Mouse (Mus musculus): Measurements from ENCODE around the gene Clcn2. TPM values are rescaled to one million over a fixed set of nuclear protein-coding genes. Genes with fewer than 3 reads are reported as not detected.
"Not testable (repeated sequence)": the region's sequence is repeated elsewhere in the genome, so short reads cannot be mapped to it uniquely, and the experiment has no call there.

The Clcn2 gene
- polyA plus RNA-seq, 1 experiment, result 87.7 TPM

- DNase-seq (ENCODE audit: low read depth, low spot score), result no peak
- under 1% methylated on average over 76 of the region's 78 CpGs for WGBS
Measured at GRCm38 (mm10) chr16:20672965-20673705, 44.4 kb downstream of the Clcn2 start.

GRCm38 (mm10) chr16:20672500-20672902 is 45.0 kb downstream of the Clcn2 start:
- WGBS, result under 1% methylated on average over 38 of the region's 38 CpGs
- peak; percentile 72 for DNase-seq (ENCODE audit: low read depth, low spot score)

- 9% methylated on average over 6 of the region's 6 CpGs for WGBS
- no peak for DNase-seq (ENCODE audit: low read depth, low spot score)
Measured at GRCm38 (mm10) chr16:20671886-20672285, 45.7 kb downstream of the Clcn2 start.

- no peak for DNase-seq (ENCODE audit: low read depth, low spot score)
- WGBS, result 84% methylated on average over 3 of the region's 3 CpGs
Measured at GRCm38 (mm10) chr16:20670291-20670690, 47.3 kb downstream of the Clcn2 start.

GRCm38 (mm10) chr16:20668013-20668412 is 49.5 kb downstream of the Clcn2 start, which contains the start of gene Eif4g1:
TSS of gene Eif4g1 (plus strand) at chr16:20668313.
- 97% methylated on average over 6 of the region's 6 CpGs for WGBS
- DNase-seq (ENCODE audit: low read depth, low spot score), result not testable (repeated sequence)

GRCm38 (mm10) chr16:20657661-20658060 is 59.9 kb downstream of the Clcn2 start:
- DNase-seq (ENCODE audit: low read depth, low spot score), result no peak
- 83% methylated on average over 4 of the region's 4 CpGs for WGBS

GRCm38 (mm10) chr16:20653315-20653714 is 64.2 kb downstream of the Clcn2 start:
- 44% methylated on average over 2 of the region's 2 CpGs for WGBS
- no peak for DNase-seq (ENCODE audit: low read depth, low spot score)

Other genes starting within 250 kb of the Clcn2 start
- 28.8 and 30.9 TPM in 2 replicates for gene Eif2b5, start 218.9 kb downstream of the Clcn2 start, polyA plus RNA-seq (2012; rRNA removed)
- 18.4 and 32.2 TPM in 2 replicates for gene Dvl3, start 200.8 kb downstream of the Clcn2 start, polyA plus RNA-seq (2012; rRNA removed)
- 553 and 587 TPM in 2 replicates for gene Ap2m1, start 182.3 kb downstream of the Clcn2 start, polyA plus RNA-seq (2012; rRNA removed)
- 35.9 and 46.4 TPM in 2 replicates for gene Abcf3, start 169.2 kb downstream of the Clcn2 start, polyA plus RNA-seq (2012; rRNA removed)
- 2.2 and 4.6 TPM in 2 replicates for gene Vwa5b2, start 128.3 kb downstream of the Clcn2 start, polyA plus RNA-seq (2012; rRNA removed)
- 16.9 and 18.6 TPM in 2 replicates for gene Eef1akmt4, start 106.2 kb downstream of the Clcn2 start, polyA plus RNA-seq (2012; rRNA removed)
- 0.16 TPM in 1 of 2 replicates, not detected in the other for gene Gm49333, start 106.1 kb downstream of the Clcn2 start, polyA plus RNA-seq (2012; rRNA removed)
- gene Alg3, start 106.0 kb downstream of the Clcn2 start, polyA plus RNA-seq (2012; rRNA removed), result 21.1 and 24.1 TPM in 2 replicates
- gene Camk2n2, start 96.5 kb downstream of the Clcn2 start, polyA plus RNA-seq (2012; rRNA removed), result 2.0 and 3.3 TPM in 2 replicates
- gene Ece2, start 87.9 kb downstream of the Clcn2 start, polyA plus RNA-seq (2012; rRNA removed), result 0.43 and 0.49 TPM in 2 replicates
- gene Psmd2, start 66.1 kb downstream of the Clcn2 start, polyA plus RNA-seq (2012; rRNA removed), result 96.4 and 100 TPM in 2 replicates
- gene Eif4g1, start 49.4 kb downstream of the Clcn2 start, polyA plus RNA-seq (2012; rRNA removed), result 150 and 288 TPM in 2 replicates
- gene Fam131a, start 24.5 kb downstream of the Clcn2 start, polyA plus RNA-seq (2012; rRNA removed), result 3.4 and 3.8 TPM in 2 replicates
- 27.7 and 28.1 TPM in 2 replicates for gene Polr2h, start 81 bp downstream of the Clcn2 start, polyA plus RNA-seq (2012; rRNA removed)
- 2.4 and 3.6 TPM in 2 replicates for gene Chrd, start 15.4 kb upstream of the Clcn2 start, polyA plus RNA-seq (2012; rRNA removed)
- 10.2 and 11.9 TPM in 2 replicates for gene Thpo, start 16.8 kb upstream of the Clcn2 start, polyA plus RNA-seq (2012; rRNA removed)